Mouse (Mus musculus) CD4-positive helper T cell, adult 2 months (primary cell): ENCODE measurements around the gene Mcrs1.
A peak's percentile ranks its signal among the peaks of the same experiment; 100 is the strongest.
"Not testable (repeated sequence)": the region's sequence is repeated elsewhere in the genome, so short reads cannot be mapped to it uniquely, and the experiment has no call there.

Experiments
- DNase-seq: peaks from one replicate; pipeline ENCODE4 v3.0.0-alpha.2; 2012; ENCODE audit warnings: low read depth, missing footprints, low spot score

The Mcrs1 gene

DNA sequence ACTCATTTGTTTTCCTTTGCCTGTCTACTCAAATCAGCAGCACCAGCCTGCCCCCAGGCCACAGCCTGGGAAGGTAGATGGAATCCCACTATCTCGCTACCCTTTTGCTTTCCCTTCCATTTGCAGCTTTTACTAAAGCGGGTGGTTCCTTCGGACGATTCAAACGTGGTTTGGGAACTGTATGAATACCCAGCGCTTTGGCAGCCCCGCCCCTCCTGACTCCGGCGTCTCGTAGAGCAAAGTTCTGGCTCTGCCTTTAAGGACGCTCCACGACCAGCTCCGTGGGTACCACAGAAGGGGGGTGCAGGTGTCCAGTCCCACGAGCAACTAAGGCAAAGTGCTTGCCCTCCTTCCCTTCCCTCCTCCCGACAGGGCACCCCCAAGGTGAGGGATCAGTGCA lies 650 bp downstream of the Mcrs1 start:
- not testable (repeated sequence) for DNase-seq

DNA sequence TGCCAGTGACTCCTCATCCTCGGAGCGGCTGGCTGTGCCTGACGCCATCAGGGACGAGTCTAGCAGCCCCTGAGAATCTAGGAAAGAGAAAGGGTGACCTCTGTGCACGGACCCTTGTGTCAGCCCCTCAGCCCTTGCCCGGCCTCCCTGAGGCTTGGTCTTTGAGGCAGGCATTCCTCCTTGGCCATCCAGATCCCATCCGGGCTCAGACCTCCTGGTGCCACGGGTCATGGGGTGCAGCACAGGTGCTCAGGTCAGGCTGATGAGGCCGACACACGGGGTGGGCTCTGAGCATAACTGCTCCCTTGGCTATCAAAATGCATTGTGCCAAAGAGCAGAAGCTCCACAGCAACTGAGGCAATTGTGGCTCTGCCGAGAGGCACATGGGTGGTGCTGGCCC lies 1.8 kb downstream of the Mcrs1 start:
- DNase-seq, result no peak

DNA sequence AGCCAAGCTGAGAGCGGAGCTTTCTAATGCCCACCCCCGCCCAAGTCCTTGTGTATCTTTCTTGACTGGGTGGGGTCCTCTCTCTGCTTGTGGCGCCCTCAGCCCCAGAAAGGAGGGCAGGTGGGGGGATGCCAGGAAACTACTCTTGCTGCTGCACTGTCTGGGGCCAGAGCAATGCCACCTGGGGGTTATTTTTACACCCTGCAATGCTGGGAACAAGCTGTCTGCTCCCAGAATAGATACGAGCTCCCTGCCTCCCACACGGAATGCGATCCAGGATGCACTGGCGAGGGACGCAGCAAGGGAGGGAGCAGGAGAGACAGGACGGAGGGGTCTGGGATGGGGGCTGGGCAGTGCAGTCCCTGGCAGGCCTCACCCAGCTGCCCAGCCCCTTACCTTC lies 2.8 kb downstream of the Mcrs1 start:
- DNase-seq, result no peak

GRCm38 (mm10) chr15:99246736-99247135 lies 5.0 kb downstream of the Mcrs1 start:
- DNase-seq, result not testable (repeated sequence)

DNA sequence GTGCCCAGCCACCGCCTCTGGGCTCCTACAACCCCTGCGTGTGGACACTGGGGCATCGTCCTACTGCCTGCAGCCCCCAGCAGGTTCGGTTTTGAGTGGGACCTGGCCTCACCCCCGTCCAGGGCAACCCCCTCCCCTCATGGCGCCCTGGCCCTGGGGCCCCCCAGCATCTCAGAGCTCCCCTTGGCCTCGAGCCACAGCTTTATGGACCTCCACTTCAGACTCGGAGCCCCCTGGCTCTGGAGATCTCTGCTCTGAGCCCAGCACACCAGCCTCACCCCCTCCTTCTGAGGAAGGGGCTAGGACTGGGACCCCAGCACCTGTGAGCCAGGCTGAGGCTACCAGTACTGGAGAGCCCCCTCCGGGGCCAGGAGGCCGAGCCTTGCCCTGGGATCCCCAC lies 9.7 kb downstream of the Mcrs1 start:
- DNase-seq, result no peak

DNA sequence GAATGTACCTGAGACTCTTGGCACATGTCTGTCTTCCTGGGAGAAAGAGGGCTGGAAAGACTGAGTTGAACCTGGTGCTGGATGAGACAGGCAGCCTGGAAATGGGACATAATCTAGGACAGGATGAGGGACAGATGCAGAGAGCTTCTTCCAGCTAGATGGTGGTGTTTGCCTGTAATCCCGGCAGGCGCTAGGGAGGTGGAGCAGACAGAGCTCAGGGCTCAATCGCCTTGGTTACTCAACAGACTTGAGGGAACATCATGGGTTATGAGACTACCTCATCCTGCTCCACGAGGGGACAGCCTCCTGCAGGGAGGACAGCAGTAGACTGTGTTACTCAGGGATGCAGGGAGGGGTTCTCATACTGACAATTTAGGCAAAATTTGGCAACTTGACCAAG lies 10.5 kb downstream of the Mcrs1 start:
- no peak for DNase-seq

DNA sequence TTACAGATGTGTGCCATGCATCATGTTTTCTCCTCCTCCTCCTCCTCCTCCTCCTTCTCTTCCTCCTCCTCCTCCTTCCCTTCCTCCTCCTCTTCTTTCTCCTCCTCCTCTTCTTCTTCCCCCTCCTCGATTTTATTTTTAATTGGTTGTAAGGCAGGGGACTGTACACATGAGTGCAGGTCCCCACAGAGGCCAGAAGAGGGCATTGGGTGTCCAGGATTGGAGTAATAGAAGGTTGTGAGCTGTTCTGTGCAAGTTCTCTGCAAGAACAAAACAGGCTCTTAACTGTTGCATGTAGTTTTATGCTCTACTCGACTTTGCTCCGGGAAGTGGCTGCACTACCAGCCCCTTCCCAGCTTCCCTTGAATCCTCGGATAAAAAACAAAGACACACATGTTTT lies 11.6 kb downstream of the Mcrs1 start:
- DNase-seq, result no peak

DNA sequence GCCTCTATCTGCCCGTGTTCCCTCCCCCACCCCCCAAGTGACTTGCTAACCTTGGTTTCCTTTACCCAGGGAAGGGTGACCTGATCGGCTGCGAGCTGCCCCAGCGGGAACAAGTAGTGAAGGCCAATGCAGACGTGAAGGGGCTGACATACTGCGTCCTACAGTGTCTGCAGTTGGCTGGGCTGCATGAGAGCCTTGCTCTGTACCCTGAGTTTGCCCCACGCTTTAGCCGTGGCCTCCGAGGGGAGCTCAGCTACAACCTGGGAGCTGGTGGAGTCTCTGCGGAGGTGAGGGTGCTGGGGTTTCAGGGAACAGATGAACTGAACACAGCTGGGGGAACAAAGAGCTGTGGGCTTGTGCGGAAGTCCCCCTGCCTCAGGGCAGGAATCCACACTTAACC lies 13.8 kb downstream of the Mcrs1 start:
- no peak for DNase-seq

GRCm38 (mm10) chr15:99234326-99235010 lies 17.3 kb downstream of the Mcrs1 start:
- DNase-seq, result no peak

GRCm38 (mm10) chr15:99233719-99234118 lies 18.0 kb downstream of the Mcrs1 start:
- peak; percentile 49 for DNase-seq

- DNase-seq, result no peak
Measured at GRCm38 (mm10) chr15:99231998-99232397, 19.8 kb downstream of the Mcrs1 start.

GRCm38 (mm10) chr15:99226090-99226489 lies 25.7 kb downstream of the Mcrs1 start:
- no peak for DNase-seq

- no peak for DNase-seq
Measured at GRCm38 (mm10) chr15:99225081-99225810, 26.5 kb downstream of the Mcrs1 start.

DNA sequence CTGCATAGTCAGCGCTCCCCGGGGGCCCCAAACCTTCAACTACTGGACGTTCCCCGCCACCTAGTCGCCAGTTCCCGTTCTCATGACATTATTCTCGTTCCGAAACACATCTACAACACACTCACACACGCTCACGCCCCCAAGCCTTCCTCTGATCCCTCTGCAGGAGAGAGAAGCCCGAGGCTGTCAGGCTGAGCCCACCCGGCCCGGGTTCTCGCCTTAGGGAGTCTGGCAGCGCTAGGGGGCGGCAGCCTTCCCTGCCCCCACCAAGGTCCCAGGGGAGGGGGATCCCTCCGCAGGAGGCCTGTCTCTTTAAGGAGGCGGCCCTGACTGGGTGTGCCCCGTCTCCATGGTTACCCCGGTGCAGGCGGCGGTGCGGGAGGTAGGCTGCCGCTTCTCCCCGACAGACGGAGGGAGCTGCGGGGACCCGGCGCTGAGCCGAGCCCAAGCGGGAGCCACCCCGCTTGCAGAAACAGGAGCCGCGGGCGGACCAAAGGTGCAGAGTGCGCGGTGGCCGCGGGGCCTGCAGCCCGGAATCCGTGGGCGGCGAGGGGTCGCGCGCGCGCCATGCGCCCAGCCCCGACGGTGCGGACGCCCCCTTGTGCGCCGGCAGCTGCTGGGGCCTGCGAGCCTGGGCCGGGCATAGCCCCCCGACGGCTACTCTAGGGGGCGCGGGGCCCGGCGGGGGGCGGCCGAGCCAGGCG lies 27.4 kb downstream of the Mcrs1 start, which contains the start of gene Kcnh3:
Gene Kcnh3, plus strand, starts transcription at position 654 of the 704 bp plus-strand sequence.
- DNase-seq, result peak; percentile 81

- peak; percentile 58 for DNase-seq
Measured at GRCm38 (mm10) chr15:99223585-99224207, 28.1 kb downstream of the Mcrs1 start.

DNA sequence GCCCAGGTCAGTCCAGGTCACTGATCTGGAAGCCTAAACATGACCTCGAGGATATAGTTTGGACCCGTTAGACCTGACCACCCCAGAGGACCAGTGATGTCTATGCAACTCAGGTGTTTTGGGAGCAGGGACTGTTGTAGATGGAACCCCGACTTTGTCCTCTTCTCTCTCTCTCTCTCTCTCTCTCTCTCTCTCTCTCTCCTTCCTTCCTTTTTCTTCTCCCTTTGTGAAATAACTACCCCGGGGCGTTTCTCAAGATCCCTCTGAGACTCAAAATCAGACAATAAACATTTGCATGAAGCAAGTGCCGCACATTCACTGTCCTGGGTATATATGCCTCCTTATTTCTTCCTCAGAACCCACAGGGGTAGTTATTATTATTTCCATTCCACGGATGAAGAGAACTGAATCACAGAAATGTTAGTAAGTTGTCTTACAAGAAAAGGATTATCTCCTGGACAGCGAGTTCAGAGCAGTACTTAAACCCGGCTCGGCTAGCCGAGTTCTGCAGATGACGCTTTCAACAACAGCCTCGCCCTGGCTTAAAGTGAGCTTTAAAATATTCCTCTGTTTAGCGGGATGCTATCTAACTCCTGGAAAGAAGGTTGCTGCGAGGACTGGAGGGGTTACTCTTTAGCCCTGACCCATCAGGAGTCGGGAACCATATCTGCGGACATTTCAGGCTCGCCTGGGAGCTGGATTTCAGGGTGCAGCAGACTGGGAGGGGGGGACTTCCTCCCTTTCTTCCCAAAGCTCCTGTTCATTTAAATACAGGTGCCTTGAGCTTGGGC lies 28.8 kb downstream of the Mcrs1 start:
- DNase-seq, result no peak

GRCm38 (mm10) chr15:99221315-99221952 lies 30.3 kb downstream of the Mcrs1 start:
- no peak for DNase-seq

DNA sequence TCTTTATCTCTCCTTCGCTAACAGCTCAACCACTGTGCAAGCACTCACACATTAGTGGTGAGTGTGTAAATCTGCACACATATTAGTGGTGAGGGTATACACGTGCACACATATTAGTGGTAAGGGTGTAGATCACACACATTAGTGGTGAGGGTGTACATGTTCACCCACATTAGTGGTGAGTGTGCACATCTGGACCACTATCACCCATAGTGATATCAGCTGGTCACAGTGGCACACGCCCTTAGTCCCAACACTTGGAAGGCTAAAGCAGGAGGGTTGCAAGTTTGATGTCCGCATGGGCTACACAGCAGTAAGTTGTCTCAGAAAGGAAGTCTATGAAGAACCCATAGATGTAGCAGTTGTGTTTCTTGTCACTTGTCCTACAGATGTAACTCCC lies 34.1 kb downstream of the Mcrs1 start:
- no peak for DNase-seq

GRCm38 (mm10) chr15:99215741-99216463 lies 35.9 kb downstream of the Mcrs1 start:
- no peak for DNase-seq

DNA sequence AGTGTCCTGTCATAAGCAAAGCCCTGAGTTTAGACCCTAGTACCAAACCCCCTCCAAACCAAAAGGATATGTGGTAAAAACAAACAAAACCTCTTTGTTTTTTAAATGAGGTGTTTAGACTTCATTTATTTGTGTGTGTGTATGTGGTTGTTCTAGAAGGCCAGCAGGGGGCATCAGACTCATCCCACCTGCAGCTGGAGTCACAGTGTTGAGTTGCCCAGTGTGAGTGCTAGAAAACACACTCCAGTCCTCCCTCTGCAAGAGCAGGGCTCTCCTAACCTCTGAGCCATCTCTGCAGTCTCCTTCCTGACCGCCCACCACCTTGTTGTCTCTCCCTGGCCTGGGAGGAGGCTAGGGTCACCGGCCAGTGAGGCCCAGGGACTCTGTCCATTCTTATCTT lies 36.8 kb downstream of the Mcrs1 start:
- DNase-seq, result peak; percentile 62
